Mouse (Mus musculus) MEL (cell line): ENCODE measurements around the gene Emsy. TPM values are rescaled to one million over a fixed set of nuclear protein-coding genes. Genes with fewer than 3 reads are reported as not detected.

Experiments
- DNase-seq: peaks from one replicate; pipeline ENCODE4 v3.0.0; 2011; ENCODE audit warnings: low read depth, low spot score
- H3K27ac ChIP-seq: 2 replicates; pipeline ENCODE4 v1.5.1; 2012; ENCODE audit warnings: low read depth, mild to moderate bottlenecking, control low read depth, low read length, moderate library complexity; ENCODE audit not compliant: control insufficient read depth
- H3K27me3 ChIP-seq, 2 experiments: fragments of 150-350 bp in 1 of 2; sonication (generic) in 1 of 2; 2 replicates each; pipeline ENCODE4 v1.6.1; 2012; ENCODE audit warnings: low read length in 2 of 2, mild to moderate bottlenecking in 2 of 2, improper control_type of control experiment in 1 of 2, moderate library complexity in 1 of 2; ENCODE audit not compliant: insufficient read depth in 2 of 2, control insufficient read depth in 1 of 2
- H3K36me3 ChIP-seq, 2 experiments: 2 replicates each; pipeline ENCODE4 v1.6.1; 2012 to 2014; ENCODE audit warnings: low read length in 2 of 2, improper control_type of control experiment in 1 of 2, inconsistent platforms in 1 of 2, mild to moderate bottlenecking in 1 of 2; ENCODE audit not compliant: insufficient read depth in 2 of 2, control insufficient read depth in 1 of 2
- H3K4me1 ChIP-seq, 2 experiments: fragments of 150-350 bp in 1 of 2; sonication (generic) in 1 of 2; 2 replicates each; pipeline ENCODE4 v1.6.1; 2012; ENCODE audit warnings: low read length in 2 of 2, improper control_type of control experiment in 1 of 2, mild to moderate bottlenecking in 1 of 2; ENCODE audit not compliant: insufficient read depth in 2 of 2, control insufficient read depth in 1 of 2
- H3K4me3 ChIP-seq, 2 experiments: fragments of 150-350 bp in 1 of 2; sonication (generic) in 1 of 2; 2 replicates each; pipeline ENCODE4 v1.5.1; 2012; ENCODE audit warnings: low read depth in 2 of 2, low read length in 2 of 2, mild to moderate bottlenecking in 2 of 2, moderate library complexity in 2 of 2, control low read depth in 1 of 2, improper control_type of control experiment in 1 of 2; ENCODE audit not compliant: control insufficient read depth in 1 of 2, insufficient read depth in 1 of 2
- H3K79me2 ChIP-seq: 2 replicates; pipeline ENCODE4 v1.6.1; 2012; ENCODE audit warnings: mild to moderate bottlenecking, low read length, moderate library complexity; ENCODE audit not compliant: control insufficient read depth, poor library complexity, insufficient read depth
- H3K9ac ChIP-seq: 2 replicates; pipeline ENCODE4 v1.6.1; 2012; ENCODE audit warnings: low read depth, mild to moderate bottlenecking, control low read depth, low read length, moderate library complexity; ENCODE audit not compliant: control insufficient read depth, poor library complexity, severe bottlenecking
- H3K9me3 ChIP-seq: fragments of 150-350 bp; sonication (generic); replicated peaks from 2 replicates; pipeline ENCODE4 v1.6.1; 2012; ENCODE audit warnings: mild to moderate bottlenecking, low read length, improper control_type of control experiment, moderate library complexity; ENCODE audit not compliant: insufficient read depth
- BHLHE40 ChIP-seq: IDR thresholded peaks from 2 replicates; pipeline ENCODE4 v1.6.1; 2012; ENCODE audit warnings: low read depth, mild to moderate bottlenecking, inconsistent platforms, low read length, improper control_type of control experiment, borderline replicate concordance
- CHD1 ChIP-seq: IDR thresholded peaks from 2 replicates; pipeline ENCODE4 v1.6.1; 2012; ENCODE audit warnings: low read depth, mild to moderate bottlenecking, inconsistent platforms, low read length, improper control_type of control experiment
- CHD2 ChIP-seq: IDR thresholded peaks from 2 replicates; pipeline ENCODE4 v1.6.1; 2011; ENCODE audit warnings: low read length, improper control_type of control experiment
- E2F4 ChIP-seq: IDR thresholded peaks from 2 replicates; pipeline ENCODE4 v1.6.1; 2011; ENCODE audit warnings: low read depth, low read length, improper control_type of control experiment, borderline replicate concordance
- ELF1 ChIP-seq: IDR thresholded peaks from 2 replicates; pipeline ENCODE4 v1.6.1; 2014; ENCODE audit warnings: low read depth, mild to moderate bottlenecking, inconsistent platforms, low read length, improper control_type of control experiment, moderate library complexity
- ETS1 ChIP-seq: IDR thresholded peaks from 2 replicates; pipeline ENCODE4 v1.6.1; 2012; ENCODE audit warnings: low read depth, mild to moderate bottlenecking, inconsistent platforms, low read length, improper control_type of control experiment, moderate library complexity
- GABPA ChIP-seq: IDR thresholded peaks from 2 replicates; pipeline ENCODE4 v1.6.1; 2012; ENCODE audit warnings: low read depth, mild to moderate bottlenecking, inconsistent platforms, low read length, improper control_type of control experiment, moderate library complexity
- HCFC1 ChIP-seq: IDR thresholded peaks from 2 replicates; pipeline ENCODE4 v1.6.1; 2012; ENCODE audit warnings: low read depth, mild to moderate bottlenecking, inconsistent platforms, low read length, improper control_type of control experiment, moderate library complexity
- JUND ChIP-seq: IDR thresholded peaks from 2 replicates; pipeline ENCODE4 v1.6.1; 2011; ENCODE audit warnings: low read depth, mild to moderate bottlenecking, improper control_type of control experiment, low read length
- KAT2A ChIP-seq: conservative IDR thresholded peaks from 2 replicates; pipeline ENCODE4 v1.6.1; 2012; ENCODE audit warnings: low read depth, low read length, improper control_type of control experiment, inconsistent platforms
- MAFK ChIP-seq: IDR thresholded peaks from 2 replicates; pipeline ENCODE4 v1.6.1; 2011; ENCODE audit warnings: low read depth, mild to moderate bottlenecking, low read length, improper control_type of control experiment, borderline replicate concordance
- MAZ ChIP-seq: IDR thresholded peaks from 2 replicates; pipeline ENCODE4 v1.6.1; 2012; ENCODE audit warnings: low read depth, mild to moderate bottlenecking, inconsistent platforms, low read length, improper control_type of control experiment
- MEF2A ChIP-seq: IDR thresholded peaks from 2 replicates; pipeline ENCODE4 v1.6.1; 2014; ENCODE audit warnings: low read depth, mild to moderate bottlenecking, inconsistent platforms, low read length, improper control_type of control experiment; ENCODE audit not compliant: poor library complexity, insufficient replicate concordance, severe bottlenecking; ENCODE audit errors: extremely low read depth
- MYB ChIP-seq: IDR thresholded peaks from 2 replicates; pipeline ENCODE4 v1.6.1; 2011; ENCODE audit warnings: mild to moderate bottlenecking, low read depth, low read length, improper control_type of control experiment
- MYC ChIP-seq: IDR thresholded peaks from 2 replicates; pipeline ENCODE4 v1.6.1; 2011; ENCODE audit warnings: low read depth, mild to moderate bottlenecking, low read length, improper control_type of control experiment, moderate library complexity
- NELFE ChIP-seq: IDR thresholded peaks from 2 replicates; pipeline ENCODE4 v1.6.1; 2011; ENCODE audit warnings: low read depth, low read length, improper control_type of control experiment
- POLR2AphosphoS2 ChIP-seq: IDR thresholded peaks from 2 replicates; pipeline ENCODE4 v1.6.1; 2011; ENCODE audit warnings: low read length, improper control_type of control experiment
- RAD21 ChIP-seq: IDR thresholded peaks from 2 replicates; pipeline ENCODE4 v1.6.1; 2011; ENCODE audit warnings: mild to moderate bottlenecking, low read depth, low read length, improper control_type of control experiment
- RCOR1 ChIP-seq: IDR thresholded peaks from 2 replicates; pipeline ENCODE4 v1.6.1; 2012; ENCODE audit warnings: low read depth, mild to moderate bottlenecking, inconsistent platforms, low read length, improper control_type of control experiment
- SIN3A ChIP-seq: IDR thresholded peaks from 2 replicates; pipeline ENCODE4 v1.6.1; 2012; ENCODE audit warnings: low read length, improper control_type of control experiment, inconsistent platforms
- TAL1 ChIP-seq: IDR thresholded peaks from 2 replicates; pipeline ENCODE4 v1.6.1; 2012; ENCODE audit warnings: mild to moderate bottlenecking, inconsistent platforms, low read length, moderate library complexity, mixed read lengths
- TBP ChIP-seq: IDR thresholded peaks from 2 replicates; pipeline ENCODE4 v1.8.0; 2011; ENCODE audit warnings: low read depth, low read length, improper control_type of control experiment
- TCF12 ChIP-seq: IDR thresholded peaks from 2 replicates; pipeline ENCODE4 v1.6.1; 2014; ENCODE audit warnings: low read depth, mild to moderate bottlenecking, inconsistent platforms, low read length, improper control_type of control experiment, moderate library complexity
- UBTF ChIP-seq: IDR thresholded peaks from 2 replicates; pipeline ENCODE4 v1.6.1; 2012; ENCODE audit warnings: low read depth, mild to moderate bottlenecking, inconsistent platforms, low read length, improper control_type of control experiment, moderate library complexity, borderline replicate concordance; ENCODE audit not compliant: insufficient read depth
- ZC3H11A ChIP-seq: IDR thresholded peaks from 2 replicates; pipeline ENCODE4 v1.6.1; 2012; ENCODE audit warnings: low read depth, mild to moderate bottlenecking, inconsistent platforms, low read length, improper control_type of control experiment
- ZKSCAN1 ChIP-seq: IDR thresholded peaks from 2 replicates; pipeline ENCODE4 v1.6.1; 2012; ENCODE audit warnings: low read depth, mild to moderate bottlenecking, inconsistent platforms, low read length, improper control_type of control experiment, moderate library complexity
- ZNF384 ChIP-seq: IDR thresholded peaks from 2 replicates; pipeline ENCODE4 v1.6.1; 2012; ENCODE audit warnings: low read depth, mild to moderate bottlenecking, inconsistent platforms, low read length, improper control_type of control experiment
- polyA plus RNA-seq, 2 experiments: library from polyadenylated mRNA; stranded (reverse) in 1 of 2; unstranded in 1 of 2; fragments of >175 nt in 1 of 2; fragments of >200 nt in 1 of 2; gene quantifications; 2 replicates each; pipeline versions ENCODE4 v1.2.1 to v1.2.4; 2012; ENCODE audit warnings: low replicate concordance in 2 of 2, low read depth in 1 of 2; ENCODE audit not compliant: insufficient read length in 2 of 2, insufficient read depth in 1 of 2, missing spikeins in 1 of 2
- total RNA-seq: library from RNA; depleted of rRNA; stranded (reverse); fragments of 300-350 nt; gene quantifications from 2 replicates; pipeline ENCODE4 v1.2.3, GENCODE M21; 2012

Emsy gene
- total and polyA plus RNA-seq, 3 experiments: 10.2 to 24.1 TPM; not detected in 1

- H3K9me3 ChIP-seq: no peaks in the 10 kb centered on the region
- H3K79me2 ChIP-seq: no peaks in the 10 kb centered on the region
- no peak overlapping the region for H3K4me3 ChIP-seq
- no peak for DNase-seq
- H3K4me1 ChIP-seq: no peaks in the 10 kb centered on the region
- H3K27me3 ChIP-seq: peaks cover 2 to 8% of the 10 kb centered on the region in 2 experiments
- no peak overlapping the region for H3K27ac ChIP-seq
- H3K9ac ChIP-seq: no peak overlapping the region
- TF ChIP-seq TCF12 (no peak), ZNF384 (no peak), E2F4 (no peak), SIN3A (no peak), ZKSCAN1 (no peak), GABPA (no peak), HCFC1 (no peak), ELF1 (no peak), ETS1 (no peak), MYC (no peak), UBTF (no peak), MYB (no peak), MAZ (no peak), TAL1 (no peak), CHD2 (no peak)
- TF ChIP-seq, all 39 proteins: peak for 0
- H3K36me3 ChIP-seq: no peaks in the 10 kb centered on the region
Measured at GRCm38 (mm10) chr7:98551041-98551440, 105.5 kb downstream of the Emsy start.

- H3K27ac ChIP-seq: no peak overlapping the region
- no peaks in the 10 kb centered on the region for H3K9me3 ChIP-seq
- TF ChIP-seq CHD1 (no peak), TAL1 (no peak), ZC3H11A (no peak), JUND (no peak), NELFE (no peak), TCF12 (no peak), TBP (no peak), HCFC1 (no peak), MAFK (no peak), RCOR1 (no peak), KAT2A (no peak), RAD21 (no peak), POLR2AphosphoS2 (no peak), MEF2A (no peak), ETS1 (no peak), BHLHE40 (no peak)
- TF ChIP-seq, all 39 proteins: peak for 0
- H3K79me2 ChIP-seq: no peaks in the 10 kb centered on the region
- no peaks in the 10 kb centered on the region for H3K4me1 ChIP-seq
- H3K27me3 ChIP-seq: peaks cover 2 to 6% of the 10 kb centered on the region in 2 experiments
- no peaks in the 10 kb centered on the region for H3K36me3 ChIP-seq
- no peak for DNase-seq
- H3K9ac ChIP-seq: no peak overlapping the region
- H3K4me3 ChIP-seq: no peak overlapping the region
Measured at GRCm38 (mm10) chr7:98550596-98550995, 106.0 kb downstream of the Emsy start.
